Mouse (Mus musculus) cerebellum, adult 8-10 months (tissue): ENCODE measurements around the gene Creb5.

Experiments
- DNase-seq: peaks from one replicate; pipeline ENCODE4 v3.0.0; 2022

The Creb5 gene

GRCm38 (mm10) chr6:53654361-53654824 is 367.3 kb downstream of the Creb5 start:
- DNase-seq, result no peak

GRCm38 (mm10) chr6:53656466-53656865 is 369.4 kb downstream of the Creb5 start:
- no peak for DNase-seq

GRCm38 (mm10) chr6:53657483-53657882 is 370.4 kb downstream of the Creb5 start:
- DNase-seq, result no peak

DNA sequence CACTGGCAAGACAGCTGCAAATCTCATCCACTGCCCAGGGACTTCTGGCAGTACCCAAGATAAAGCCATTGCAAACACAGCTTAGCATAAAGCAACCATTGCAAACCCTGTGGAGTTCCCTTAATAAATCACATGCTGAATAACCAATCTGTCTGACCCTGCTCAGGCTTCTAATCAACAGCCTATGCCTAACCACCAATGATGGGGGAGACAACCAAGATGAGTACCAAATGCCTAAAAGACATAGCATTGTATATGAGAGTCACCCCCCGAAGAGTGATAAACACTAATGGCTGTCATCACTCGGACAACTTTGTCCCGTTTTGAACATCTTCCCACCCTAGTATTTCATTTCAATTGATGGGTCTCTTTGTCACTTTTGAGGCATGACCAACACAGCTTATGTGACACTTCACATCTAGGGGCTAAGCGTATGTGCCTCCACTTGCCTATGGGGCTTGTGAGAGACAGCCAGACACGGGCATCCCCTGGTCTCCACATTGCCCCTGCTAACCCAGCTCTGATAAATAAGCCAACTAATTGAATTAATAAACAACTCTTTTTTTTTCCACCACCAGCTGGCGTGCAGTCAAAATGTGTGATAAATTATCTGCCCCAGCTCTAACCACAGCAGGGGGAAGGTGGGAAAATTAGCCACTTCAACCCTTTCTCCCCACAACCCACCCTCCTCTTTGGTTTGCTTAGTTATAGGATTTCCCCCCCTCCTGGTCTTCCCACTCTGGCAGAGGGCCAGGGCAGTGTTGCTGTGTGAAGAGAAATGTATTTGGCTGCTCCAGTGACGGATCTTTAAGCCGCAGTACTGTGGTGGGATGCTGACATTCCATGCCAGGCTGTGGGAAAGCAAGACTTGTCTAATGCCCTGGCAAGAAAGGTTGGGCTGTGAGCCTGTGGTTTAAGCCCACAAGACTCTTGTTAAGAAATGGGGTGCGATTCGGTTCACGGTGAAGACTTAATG is 376.1 kb downstream of the Creb5 start:
- no peak for DNase-seq

DNA sequence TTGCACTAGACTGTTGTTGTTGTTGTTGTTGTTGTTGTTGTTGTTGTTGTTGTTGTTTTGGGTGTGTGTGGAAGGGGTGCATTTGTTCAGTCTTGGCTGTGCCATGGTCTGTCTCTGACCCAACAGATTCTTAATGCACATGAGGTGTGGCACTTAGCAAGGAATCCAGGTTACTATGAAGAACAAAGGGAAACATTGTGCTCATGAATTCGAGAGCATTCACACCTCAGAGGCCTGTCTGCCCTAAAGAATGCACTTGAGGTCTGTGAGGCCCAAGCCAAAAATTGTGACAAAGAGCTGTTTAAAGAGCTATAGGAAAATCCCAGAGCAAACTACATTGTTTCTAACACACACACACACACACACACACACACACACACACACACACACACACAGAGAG is 377.7 kb downstream of the Creb5 start:
- DNase-seq, result no peak

- no peak for DNase-seq
Measured at GRCm38 (mm10) chr6:53666503-53666902, 379.4 kb downstream of the Creb5 start.

GRCm38 (mm10) chr6:53678307-53678706 is 391.2 kb downstream of the Creb5 start:
- no peak for DNase-seq

DNA sequence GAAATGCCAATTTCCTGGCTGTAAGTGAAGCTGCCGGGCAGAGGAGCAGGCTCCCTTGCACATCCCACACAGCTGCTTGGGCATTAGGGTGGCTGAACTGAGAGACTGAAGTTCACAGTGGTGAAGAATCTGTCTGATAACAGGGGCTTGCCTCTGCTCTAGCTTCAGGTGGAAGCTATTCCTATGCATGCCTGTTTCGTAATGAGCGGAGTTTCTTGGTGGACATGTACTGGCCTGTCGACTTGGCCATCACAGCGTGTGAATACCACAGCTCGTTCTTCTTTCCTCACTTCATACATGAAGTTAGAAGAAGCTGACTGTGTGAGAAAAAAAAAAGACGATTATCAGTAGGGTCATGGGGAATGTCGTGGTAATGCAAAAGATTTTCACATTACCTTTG is 393.0 kb downstream of the Creb5 start:
- DNase-seq, result no peak

- DNase-seq, result no peak
Measured at GRCm38 (mm10) chr6:53684416-53684815, 397.3 kb downstream of the Creb5 start.

DNA sequence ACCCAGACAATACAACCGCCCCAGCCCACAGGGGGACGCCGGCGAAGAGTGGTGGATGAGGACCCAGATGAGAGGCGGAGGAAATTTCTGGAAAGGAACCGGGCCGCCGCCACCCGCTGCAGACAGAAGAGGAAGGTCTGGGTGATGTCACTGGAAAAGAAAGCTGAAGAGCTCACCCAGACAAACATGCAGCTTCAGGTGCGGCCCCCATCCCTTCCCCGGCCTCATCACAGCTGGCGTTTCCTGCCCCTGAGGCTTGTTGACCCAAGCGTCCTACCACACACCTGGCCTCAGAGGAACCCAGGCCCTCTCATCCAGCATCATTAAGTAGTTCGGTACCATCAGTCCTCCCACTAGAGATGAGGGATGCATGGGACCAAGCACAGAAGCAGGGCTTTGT is 398.3 kb downstream of the Creb5 start:
- DNase-seq, result no peak

DNA sequence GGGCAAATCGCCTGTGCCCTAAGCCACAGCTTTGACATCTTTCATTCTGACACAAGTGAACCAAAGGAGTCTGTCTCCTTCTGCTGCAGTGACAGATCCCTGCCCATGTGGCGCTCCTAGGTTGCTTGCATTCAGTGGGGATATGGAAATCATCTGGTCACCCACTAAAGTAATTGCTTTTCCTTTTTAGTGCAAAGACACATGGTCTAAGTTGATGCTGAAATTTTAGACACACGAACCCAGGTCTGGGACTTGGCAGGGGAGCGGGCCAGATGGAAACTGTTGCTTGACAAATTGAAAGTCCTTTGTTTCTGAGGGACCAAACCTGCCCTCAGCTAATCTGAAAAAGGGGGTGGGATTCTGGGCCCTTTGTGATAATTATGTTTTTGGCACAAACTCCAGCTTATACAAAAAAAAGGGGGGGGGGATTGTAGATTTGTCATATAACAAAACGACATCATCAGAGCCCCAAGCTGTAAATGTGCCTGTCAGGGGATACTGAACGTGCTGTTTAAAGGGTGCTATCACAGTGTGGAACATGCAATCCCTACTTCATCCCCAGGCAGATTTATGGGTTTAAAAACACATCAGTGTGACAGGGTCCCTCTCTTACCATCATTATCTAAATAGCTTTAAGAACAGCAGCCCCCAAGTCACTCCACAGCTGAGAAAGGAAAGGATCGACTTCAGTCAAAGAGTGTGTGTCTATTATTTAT is 401.9 kb downstream of the Creb5 start:
- DNase-seq, result no peak

DNA sequence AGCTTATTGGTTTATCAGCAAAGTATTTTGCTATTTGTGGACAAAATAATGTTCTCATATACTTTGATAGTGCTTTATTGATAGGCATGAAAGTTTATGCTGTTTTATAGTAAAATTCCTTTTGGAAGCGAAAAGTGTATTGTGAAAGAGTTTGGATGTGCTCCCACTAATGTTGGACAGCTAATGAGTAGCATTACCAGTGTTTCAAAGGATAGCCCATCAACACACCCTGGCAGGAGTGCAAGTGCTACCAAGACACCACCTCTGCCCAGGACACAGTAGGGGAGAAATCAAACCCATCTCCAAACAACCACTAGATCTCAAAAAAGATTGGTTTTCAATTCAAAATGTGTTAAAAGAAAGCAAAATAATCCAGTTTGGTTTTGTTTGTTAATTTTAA is 403.9 kb downstream of the Creb5 start:
- no peak for DNase-seq

DNA sequence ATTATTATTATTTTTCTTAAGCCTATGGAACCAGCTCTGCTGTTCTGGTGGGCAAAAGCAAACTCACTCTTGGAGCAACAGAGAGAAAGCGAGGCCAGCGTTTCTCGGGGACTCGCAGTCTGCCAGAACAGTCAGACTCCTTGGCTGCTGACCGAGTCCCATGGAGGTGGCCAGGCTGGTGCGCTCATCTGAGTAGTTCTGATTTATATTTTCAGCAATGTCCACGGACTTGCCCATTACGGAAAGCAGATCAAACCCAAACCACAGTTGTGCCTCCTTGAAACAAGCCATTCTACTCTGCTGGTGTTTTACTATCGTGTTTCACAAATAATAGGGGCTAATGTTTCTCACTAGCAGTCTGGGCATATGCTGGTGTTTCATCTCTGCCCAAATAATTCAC is 408.1 kb downstream of the Creb5 start:
- DNase-seq, result peak; percentile 55

GRCm38 (mm10) chr6:53696471-53696870 is 409.4 kb downstream of the Creb5 start:
- DNase-seq, result no peak

- no peak for DNase-seq
Measured at GRCm38 (mm10) chr6:53696921-53697320, 409.9 kb downstream of the Creb5 start.

GRCm38 (mm10) chr6:53698128-53698749 is 411.2 kb downstream of the Creb5 start:
- DNase-seq, result no peak

- DNase-seq, result no peak
Measured at GRCm38 (mm10) chr6:53704440-53704839, 417.4 kb downstream of the Creb5 start.

GRCm38 (mm10) chr6:53706604-53707330 is 419.7 kb downstream of the Creb5 start:
- DNase-seq, result no peak

GRCm38 (mm10) chr6:53707795-53708194 is 420.7 kb downstream of the Creb5 start:
- DNase-seq, result no peak

DNA sequence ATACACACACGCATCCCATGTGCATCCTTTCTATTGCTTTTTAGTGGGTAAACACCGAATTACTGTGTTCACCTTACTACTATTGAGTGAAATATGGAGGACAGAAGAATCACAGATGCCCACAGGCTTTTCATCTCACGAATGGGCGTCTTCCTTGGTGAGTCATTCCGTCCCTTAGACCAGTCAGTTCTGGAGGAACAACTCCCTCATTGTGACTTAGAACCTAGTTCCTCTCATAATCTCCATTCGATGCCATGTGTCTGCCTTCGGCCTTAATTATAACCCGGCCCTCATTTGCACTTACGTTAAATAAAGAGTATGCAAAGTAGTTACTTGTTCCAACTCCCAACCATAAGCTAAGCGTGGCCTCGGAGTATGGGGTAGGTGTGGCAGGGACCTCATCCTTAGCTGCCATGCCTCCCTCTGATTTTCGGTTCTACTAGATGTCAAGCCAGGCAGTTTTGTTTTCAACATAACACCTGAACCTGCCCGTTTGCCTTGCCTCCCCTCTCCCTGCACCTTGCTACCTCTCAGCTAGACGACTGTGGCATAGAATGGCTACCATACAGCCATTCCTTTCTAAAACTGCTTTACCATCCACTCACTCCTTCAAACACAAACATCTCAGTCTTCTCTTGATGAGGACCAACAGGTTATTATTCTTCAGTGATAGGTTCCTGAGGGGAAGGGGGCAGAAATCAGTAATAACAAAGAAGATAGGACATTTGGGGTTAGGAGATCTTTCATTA is 422.8 kb downstream of the Creb5 start:
- no peak for DNase-seq

DNA sequence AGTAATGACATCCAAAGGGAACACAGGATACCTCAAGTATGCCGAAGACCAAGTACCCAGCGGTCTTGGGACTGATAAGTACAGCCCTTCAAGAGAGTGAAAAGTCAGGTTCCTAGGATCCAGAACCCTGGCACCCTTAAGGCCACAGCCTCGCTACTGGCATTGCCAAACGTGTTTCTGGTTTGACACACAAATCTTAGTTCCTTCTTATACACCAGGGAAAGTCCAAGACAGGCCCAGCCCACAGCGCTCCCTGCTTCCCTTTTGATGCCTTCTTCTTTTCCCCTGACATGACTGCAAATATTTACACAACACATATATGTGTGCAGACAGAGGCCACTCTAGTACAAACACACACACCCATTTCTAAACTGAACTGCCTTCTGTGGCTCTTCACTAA is 423.5 kb downstream of the Creb5 start:
- no peak for DNase-seq

DNA sequence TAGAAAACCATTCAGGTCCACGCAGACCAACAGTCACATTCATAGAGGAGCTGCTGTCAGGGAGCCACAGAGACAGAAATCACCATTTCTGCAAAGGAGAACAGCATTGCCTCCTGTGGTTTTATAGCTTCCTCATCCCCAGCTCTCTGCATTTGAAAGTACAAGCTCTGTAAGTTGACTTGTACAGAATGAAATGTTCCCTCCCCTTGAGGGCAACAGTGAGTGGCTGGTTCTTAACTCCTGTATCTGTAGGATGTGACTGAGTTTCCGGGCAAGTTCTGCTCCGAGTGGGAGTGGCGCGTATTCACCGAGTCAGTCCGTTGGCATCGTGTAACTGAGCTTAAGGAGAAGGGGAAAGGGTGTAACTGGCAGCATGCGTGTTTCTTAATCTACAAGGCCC is 426.1 kb downstream of the Creb5 start:
- DNase-seq, result no peak
